Mouse (Mus musculus): ENCODE results near the gene Erbb4.

The Erbb4 gene

DNA sequence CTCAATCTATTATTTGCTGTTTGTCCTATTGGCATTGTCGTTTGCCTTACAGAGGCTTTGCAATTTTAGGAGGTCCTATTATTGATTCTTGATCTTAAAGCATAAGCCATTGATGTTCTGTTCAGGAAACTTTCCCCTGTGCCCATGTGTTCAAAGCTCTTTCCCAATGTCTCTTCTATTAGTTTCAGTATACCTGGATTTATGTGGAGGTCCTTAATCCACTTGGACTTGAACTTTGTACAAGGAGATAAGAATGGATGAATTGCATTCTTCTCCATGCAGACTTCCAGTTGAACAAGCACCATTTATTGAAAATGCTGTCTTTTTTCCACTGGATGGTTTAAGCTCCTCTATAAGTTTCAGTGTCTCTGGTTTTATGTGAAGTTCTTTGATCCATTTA lies 536.9 kb downstream of the Erbb4 start:
- in situ Hi-C loops (cut with MseI, MboI): no loop called here

DNA sequence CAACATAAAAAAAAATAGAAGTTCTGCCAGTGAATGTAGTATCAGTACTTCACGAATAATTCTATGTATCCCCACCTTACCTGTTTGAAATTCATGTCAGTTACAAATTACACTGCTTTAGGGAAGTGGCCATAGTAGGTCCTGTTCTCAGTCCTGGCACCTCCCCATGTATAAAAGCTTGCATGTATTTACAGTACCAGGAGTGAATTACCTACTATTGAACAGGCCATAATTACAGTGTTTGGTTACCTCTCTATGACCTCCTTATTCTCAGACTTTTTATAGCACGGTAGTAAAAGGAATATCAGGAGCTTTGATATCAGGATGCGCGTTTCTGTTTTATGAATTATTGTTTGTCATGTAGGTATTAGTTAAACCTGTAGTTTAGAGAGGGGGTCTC lies 564.9 kb downstream of the Erbb4 start:
- in situ Hi-C loops (cut with MseI, MboI): no loop called here

GRCm38 (mm10) chr1:68517820-68518219 lies 590.0 kb downstream of the Erbb4 start:
- in situ Hi-C loops (cut with MseI, MboI): no loop called here

GRCm38 (mm10) chr1:68503873-68504272 lies 604.0 kb downstream of the Erbb4 start:
- in situ Hi-C loops (cut with MseI, MboI): no loop called here

- in situ Hi-C loops (cut with MseI, MboI): no loop called here
Measured at GRCm38 (mm10) chr1:68501561-68501960, 606.3 kb downstream of the Erbb4 start.

DNA sequence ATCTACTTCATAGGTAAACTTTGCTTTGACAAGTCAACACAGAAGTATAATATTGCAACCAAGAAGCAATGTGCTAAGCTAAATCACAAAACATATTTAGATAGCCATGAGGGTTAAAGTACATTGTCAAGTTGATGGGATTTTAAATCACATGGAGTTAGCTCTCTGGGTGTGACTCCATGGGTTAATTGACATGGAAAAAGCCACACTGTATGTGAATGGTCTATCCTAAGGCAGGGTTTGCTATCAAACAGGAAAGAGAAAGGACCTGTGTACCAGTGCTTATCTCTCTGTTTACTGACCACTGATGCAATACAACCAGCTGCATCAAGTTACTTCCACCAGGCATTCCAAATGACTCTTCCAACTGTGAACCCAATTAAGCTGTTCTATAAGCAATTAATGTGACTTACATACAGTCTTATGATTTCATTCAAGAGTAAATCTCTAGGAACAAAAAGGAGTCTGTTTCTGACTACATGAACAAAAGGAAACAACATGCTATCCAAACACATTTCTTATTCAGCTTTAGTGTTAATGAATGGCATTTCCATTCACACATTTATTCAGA lies 641.4 kb downstream of the Erbb4 start:
- in situ Hi-C loops (cut with MseI, MboI): no loop called here

DNA sequence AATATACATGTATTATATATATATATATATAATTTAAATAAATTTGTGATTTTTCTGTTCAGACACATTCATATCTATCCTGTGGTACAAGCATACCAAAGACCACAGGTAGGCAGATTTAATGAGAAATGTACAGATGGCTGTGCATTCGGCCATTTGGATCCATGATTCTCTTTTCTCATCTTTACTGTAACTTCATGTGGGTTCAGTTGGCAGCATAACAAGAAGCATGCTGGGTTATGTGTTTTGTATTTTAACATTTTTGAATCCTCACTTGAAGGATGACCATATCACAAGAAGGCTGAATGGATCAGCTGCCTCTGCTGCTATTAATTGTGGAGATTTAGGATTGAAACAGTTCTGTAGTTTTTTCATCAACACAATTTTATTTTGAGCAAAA lies 656.6 kb downstream of the Erbb4 start:
- in situ Hi-C loops (cut with MseI, MboI): no loop called here

GRCm38 (mm10) chr1:68424336-68424983 lies 683.4 kb downstream of the Erbb4 start:
- in situ Hi-C loops (cut with MseI, MboI): no loop called here

GRCm38 (mm10) chr1:68401204-68401603 lies 706.7 kb downstream of the Erbb4 start:
- in situ Hi-C loops (cut with MseI, MboI): no loop called here

- in situ Hi-C loops (cut with MseI, MboI): no loop called here
Measured at GRCm38 (mm10) chr1:68371531-68371930, 736.3 kb downstream of the Erbb4 start.

DNA sequence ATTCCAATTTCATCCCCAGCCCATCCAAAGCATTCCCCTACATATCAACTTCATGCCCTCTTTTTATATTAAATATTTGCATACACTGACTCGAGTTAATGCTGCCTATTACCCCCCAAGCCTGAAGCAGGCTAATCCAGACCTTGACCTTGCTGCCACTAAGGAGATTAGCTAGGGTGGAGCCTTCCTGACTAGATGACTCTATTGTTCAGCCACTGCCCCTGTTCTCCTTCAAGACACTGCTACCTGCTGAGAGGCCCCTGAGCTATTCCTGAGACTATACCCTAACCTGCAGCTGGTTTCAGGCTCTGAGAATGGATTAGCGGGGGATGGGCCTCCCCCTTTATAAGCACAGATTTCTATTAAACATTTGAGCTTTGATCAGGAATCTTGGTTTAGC lies 774.1 kb downstream of the Erbb4 start:
- in situ Hi-C loops (cut with MseI, MboI): no loop called here

DNA sequence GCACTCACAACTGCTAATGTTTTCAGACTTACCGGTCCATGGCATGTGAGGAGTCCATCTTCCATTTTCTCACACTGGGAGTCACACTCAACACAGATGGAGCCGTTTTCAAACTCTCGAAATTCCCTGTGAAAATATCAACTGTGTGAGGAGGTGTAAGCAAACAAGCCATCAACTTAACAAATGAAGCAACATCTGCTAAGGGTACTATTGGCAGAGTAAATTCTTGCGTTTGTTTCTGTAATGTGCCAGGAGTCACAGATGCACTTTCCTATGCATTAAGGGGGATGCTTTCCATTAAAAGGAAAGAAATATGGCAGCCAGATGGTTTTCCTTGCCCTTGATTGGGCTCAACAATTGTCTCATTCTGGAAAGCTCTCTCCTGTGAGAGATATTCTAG lies 802.0 kb downstream of the Erbb4 start:
- in situ Hi-C loops (cut with MseI, MboI): no loop called here

- in situ Hi-C loops (cut with MseI, MboI): no loop called here
Measured at GRCm38 (mm10) chr1:68284443-68284842, 823.4 kb downstream of the Erbb4 start.

DNA sequence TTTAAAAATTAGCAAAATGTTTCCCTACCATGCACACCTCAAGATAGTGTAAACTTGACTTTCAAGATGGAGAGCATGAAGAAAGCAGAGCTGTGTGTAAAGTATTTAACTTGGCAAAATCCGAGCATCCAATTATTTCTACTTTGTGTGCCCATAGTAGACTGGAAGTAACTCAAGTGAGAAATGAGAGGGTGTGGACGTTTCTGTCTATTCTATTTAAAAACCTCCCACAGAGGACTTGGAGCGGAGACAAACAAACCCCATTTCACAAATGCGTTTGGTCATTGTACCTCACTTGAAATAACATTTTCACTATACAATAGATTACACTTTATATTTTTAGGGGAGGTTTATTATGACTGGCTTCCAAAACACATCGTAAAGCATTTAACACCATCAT lies 832.0 kb downstream of the Erbb4 start:
- in situ Hi-C loops (cut with MseI, MboI): no loop called here

- in situ Hi-C loops (cut with MseI, MboI): no loop called here
Measured at GRCm38 (mm10) chr1:68178580-68178979, 929.3 kb downstream of the Erbb4 start.

DNA sequence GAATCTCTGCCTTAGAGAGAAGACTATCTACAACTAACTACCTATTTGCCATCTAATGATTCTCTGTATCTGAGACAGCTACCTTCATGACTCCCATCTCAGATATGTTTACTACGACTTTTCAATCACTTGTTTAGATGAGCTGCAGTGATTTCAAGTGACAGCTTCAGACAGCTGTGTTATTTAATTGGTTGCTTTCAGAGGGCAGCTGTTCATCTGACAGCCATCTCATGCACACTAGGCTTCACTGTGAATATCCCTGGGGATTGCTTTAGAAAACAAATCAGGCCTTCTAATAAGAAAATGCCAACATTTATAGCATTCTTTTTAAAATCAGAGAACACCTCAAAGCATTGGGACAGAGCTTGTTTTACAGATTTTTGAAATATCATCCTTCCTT lies 952.6 kb downstream of the Erbb4 start:
- in situ Hi-C loops (cut with MseI, MboI): no loop called here

DNA sequence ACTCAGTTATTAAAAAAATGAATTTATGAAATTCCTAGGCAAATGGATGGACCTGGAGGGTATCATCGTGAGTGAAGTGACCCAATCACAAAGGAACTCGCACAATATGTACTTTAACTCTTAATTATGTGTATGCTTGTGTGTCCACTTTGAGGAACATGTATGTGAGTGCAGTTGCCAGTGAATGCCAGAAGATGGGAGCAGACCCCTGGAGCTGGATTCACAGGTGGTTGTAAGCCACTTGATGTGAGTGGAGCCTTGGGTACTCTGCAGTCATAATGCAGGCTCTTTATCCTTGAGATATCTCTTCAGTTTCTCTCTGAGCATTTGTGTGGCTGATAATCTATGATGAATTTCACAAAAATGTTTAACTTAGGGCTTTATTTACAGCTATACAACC lies 957.3 kb downstream of the Erbb4 start:
- in situ Hi-C loops (cut with MseI, MboI): no loop called here

DNA sequence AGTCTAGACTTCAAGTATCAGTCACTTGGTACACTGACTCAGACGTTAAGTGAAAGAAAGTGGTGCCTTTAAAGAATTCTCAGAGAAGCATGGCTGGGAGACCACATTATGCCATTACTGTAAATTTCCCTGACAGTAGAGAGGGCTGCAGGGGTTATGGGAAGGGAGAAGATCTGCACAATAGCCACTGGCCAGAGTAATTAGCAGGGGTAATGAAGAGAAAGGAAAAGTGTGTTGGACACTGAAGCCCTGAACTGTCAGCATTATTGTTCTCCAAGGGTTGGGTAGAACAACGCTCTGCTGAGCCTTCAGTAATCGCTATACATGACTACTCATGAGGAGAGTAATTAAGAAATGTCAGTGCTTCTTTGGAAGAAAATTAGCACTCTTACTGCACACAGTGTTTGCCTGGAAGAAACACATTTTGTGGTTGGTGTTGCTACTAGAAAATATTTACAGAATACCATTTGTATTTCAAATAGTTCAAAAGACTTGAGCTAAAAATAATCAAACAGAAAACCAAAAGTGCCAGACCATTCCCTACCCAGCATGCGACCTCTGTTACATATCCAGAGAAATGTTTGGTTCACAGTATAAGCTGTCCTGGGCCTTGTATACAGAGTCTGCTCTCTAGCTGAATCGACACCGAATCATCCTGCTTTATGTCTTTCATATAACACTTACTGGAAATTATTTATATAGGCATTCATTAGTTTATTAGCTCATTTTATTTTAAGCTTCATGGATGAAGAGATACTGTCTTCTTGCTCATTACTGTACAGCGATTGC lies 965.1 kb downstream of the Erbb4 start:
- in situ Hi-C loops (cut with MseI, MboI): no loop called here

DNA sequence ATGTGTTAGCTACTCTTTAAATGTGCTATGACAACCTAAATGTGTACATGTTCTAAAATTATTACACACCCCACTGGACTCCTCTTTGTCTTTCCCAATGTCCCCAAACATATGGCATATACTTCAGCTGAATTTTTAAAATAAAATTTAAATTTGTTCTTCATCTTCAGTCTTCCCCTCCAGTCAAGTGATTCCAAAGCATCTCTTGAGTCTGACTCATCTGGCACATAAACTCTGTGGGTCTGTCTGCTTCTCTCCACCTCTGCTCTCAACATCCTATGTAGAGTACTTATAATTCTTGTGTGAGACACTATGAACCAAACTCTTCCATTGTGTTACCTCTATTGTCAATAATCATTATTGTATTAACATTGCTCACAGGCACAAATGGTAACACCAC lies 972.9 kb downstream of the Erbb4 start:
- in situ Hi-C loops (cut with MseI, MboI): no loop called here

- in situ Hi-C loops (cut with MseI, MboI): no loop called here
Measured at GRCm38 (mm10) chr1:68134450-68134849, 973.4 kb downstream of the Erbb4 start.

DNA sequence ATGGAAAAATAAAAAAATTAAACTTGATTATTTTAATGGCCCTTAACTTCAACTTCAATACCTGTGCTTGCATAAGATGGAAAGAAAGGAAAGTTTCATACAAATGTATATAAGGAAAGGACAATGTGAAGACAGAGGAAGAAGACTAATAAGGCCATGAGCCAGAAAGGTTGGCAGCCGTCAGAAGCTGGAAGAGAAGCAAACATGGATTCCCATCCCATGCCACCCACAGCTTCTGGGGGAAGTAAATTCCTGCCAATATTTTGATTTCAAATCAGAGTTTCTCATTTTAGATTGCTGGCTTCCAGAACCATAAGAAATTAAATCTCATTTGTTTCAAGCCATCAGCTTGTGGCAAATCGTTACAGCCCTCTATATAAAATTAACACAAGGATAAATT lies 984.3 kb downstream of the Erbb4 start:
- in situ Hi-C loops (cut with MseI, MboI): loop anchor here (25.0 kb wide), 1 partner anchor 1014 kb away; no protein-coding TSS in a partner anchor

DNA sequence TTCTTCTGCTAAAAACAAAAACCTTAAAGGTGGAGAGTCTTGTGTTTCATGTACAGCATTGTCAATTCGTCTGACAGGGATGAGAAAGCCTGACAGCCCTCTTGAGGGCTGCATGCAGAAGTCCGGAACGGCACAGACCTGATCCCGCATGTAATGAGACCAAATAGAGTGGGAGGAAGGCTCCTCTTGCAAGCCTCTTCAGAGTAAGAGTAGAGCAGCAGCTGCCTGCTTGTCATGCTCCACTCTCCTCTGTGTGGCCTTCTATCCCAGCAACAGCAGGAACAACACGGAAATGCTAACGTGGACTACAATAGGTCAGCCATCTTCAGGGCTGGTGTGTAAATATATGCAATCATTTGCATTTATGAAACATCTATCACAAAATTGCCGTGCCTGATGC lies 987.5 kb downstream of the Erbb4 start:
- in situ Hi-C loops (cut with MseI, MboI): loop anchor here (25.0 kb wide), 1 partner anchor 1017 kb away; no protein-coding TSS in a partner anchor

DNA sequence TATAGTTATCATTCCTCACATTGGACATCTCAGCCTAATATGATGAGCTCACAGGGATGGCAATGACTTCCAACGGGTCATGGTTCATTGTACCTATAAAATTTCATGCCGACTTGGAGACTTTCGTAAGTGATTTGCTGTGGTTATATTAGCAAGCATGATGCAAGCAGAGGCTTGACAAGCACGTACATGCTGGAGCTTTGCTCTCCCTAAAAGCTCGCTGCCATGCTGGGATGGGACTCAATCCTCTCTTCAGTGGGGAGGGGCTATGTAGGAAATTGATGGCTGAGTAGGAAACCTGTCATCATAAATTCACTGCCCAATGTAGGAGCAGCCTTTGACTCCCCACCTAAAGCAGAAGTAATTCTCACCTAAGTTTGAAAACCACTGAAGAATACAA lies 992.1 kb downstream of the Erbb4 start:
- in situ Hi-C loops (cut with MseI, MboI): loop anchor here (25.0 kb wide), 1 partner anchor 1022 kb away; no protein-coding TSS in a partner anchor
